Mouse (Mus musculus): Measurements from ENCODE around the gene Dll3.

- TF ChIP-seq CTCF (IDR thresholded peaks at IDR 0.05; ENCODE audit: borderline replicate concordance, control insufficient read depth, extremely low read depth, insufficient read depth, low read length, poor library complexity) = peak; percentile 52; the same call in 1 of the 2 replicates
- no peak for TF ChIP-seq POLR2A (IDR thresholded peaks at IDR 0.05; ENCODE audit: control insufficient read depth, extremely low read depth, insufficient read depth, low read length, poor library complexity)
Observed at GRCm38 (mm10) chr7:28301616-28302433, at the start of gene Dll3.
